Mouse (Mus musculus): ENCODE results near the gene Timm44. TPM values are rescaled to one million over a fixed set of nuclear protein-coding genes. Genes with fewer than 3 reads are reported as not detected.

Timm44 gene
- polyA plus RNA-seq, 1 experiment from 2014 or later: 75.2 TPM

GRCm38 (mm10) chr8:4237814-4238433 is 37.8 kb downstream of the Timm44 start:
- DNase-seq (ENCODE audit: low spot score) (no peak), ATAC-seq (ENCODE audit: insufficient read depth, low FRiP score, low TSS enrichment) (no peak; the same call in 1 of the 2 replicates)
- WGBS: 19% methylated on average over 15 of the region's 15 CpGs
- H3K36me3 ChIP-seq (ENCODE audit: control insufficient read depth, insufficient read depth, low read length): no peaks in the 10 kb centered on the region; the same call in 1 of the 2 replicates
- H3K4me2 ChIP-seq (ENCODE audit: low read depth): peak overlapping the region; percentile 78
- peak overlapping the region; percentile 80 for H3K27ac ChIP-seq (ENCODE audit: low read depth, low read length)
- peaks cover 13% of the 10 kb centered on the region for H3K4me1 ChIP-seq (ENCODE audit: control insufficient read depth, insufficient read depth, low read length)
- peak overlapping the region; percentile 79 for H3K4me3 ChIP-seq (ENCODE audit: low read depth, low read length)
- no peaks in the 10 kb centered on the region for H3K27me3 ChIP-seq (ENCODE audit: control insufficient read depth, insufficient read depth, low read length)
- no peaks in the 10 kb centered on the region for H3K9me3 ChIP-seq (ENCODE audit: control insufficient read depth, low read length)
- H3K9ac ChIP-seq (ENCODE audit: low read length): peak overlapping the region; percentile 75

- Histone ChIP-seq H3K4me1 (ENCODE audit: control insufficient read depth, insufficient read depth, low read length) (peaks cover 3% of the 10 kb centered on the region; the same call in 1 of the 2 replicates), H3K4me3 (ENCODE audit: low read depth, low read length) (no peak overlapping the region), H3K4me2 (ENCODE audit: low read depth) (no peak overlapping the region), H3K9ac (ENCODE audit: low read length) (no peak overlapping the region), H3K27ac (ENCODE audit: low read depth, low read length) (no peak overlapping the region), H3K36me3 (ENCODE audit: control insufficient read depth, insufficient read depth, low read length) (no peaks in the 10 kb centered on the region), H3K9me3 (ENCODE audit: control insufficient read depth, low read length) (no peaks in the 10 kb centered on the region), H3K27me3 (ENCODE audit: control insufficient read depth, insufficient read depth, low read length) (peaks cover 16% of the 10 kb centered on the region)
- ATAC-seq (ENCODE audit: insufficient read depth, low FRiP score, low TSS enrichment) (no peak), DNase-seq (ENCODE audit: low spot score) (no peak)
- 62% methylated on average over 10 of the region's 10 CpGs for WGBS
These were observed 44.9 kb downstream of the Timm44 start for GRCm38 (mm10) chr8:4230612-4231351.

GRCm38 (mm10) chr8:4229784-4230183 is 45.9 kb downstream of the Timm44 start:
- DNase-seq (ENCODE audit: low spot score) (no peak), ATAC-seq (ENCODE audit: insufficient read depth, low FRiP score, low TSS enrichment) (no peak)
- Histone ChIP-seq H3K4me3 (ENCODE audit: low read depth, low read length) (no peak overlapping the region), H3K4me1 (ENCODE audit: control insufficient read depth, insufficient read depth, low read length) (peaks cover 3% of the 10 kb centered on the region; the same call in 1 of the 2 replicates), H3K27me3 (ENCODE audit: control insufficient read depth, insufficient read depth, low read length) (peaks cover 16% of the 10 kb centered on the region), H3K9ac (ENCODE audit: low read length) (no peak overlapping the region), H3K36me3 (ENCODE audit: control insufficient read depth, insufficient read depth, low read length) (no peaks in the 10 kb centered on the region), H3K27ac (ENCODE audit: low read depth, low read length) (no peak overlapping the region), H3K4me2 (ENCODE audit: low read depth) (no peak overlapping the region), H3K9me3 (ENCODE audit: control insufficient read depth, low read length) (no peaks in the 10 kb centered on the region)
- WGBS: 79% methylated on average over 5 of the region's 5 CpGs

GRCm38 (mm10) chr8:4227919-4228318 is 47.8 kb downstream of the Timm44 start:
- H3K36me3 ChIP-seq (ENCODE audit: control insufficient read depth, insufficient read depth, low read length): no peaks in the 10 kb centered on the region
- H3K27me3 ChIP-seq (ENCODE audit: control insufficient read depth, insufficient read depth, low read length): peaks cover 16% of the 10 kb centered on the region
- H3K4me3 ChIP-seq (ENCODE audit: low read depth, low read length): no peak overlapping the region
- no peak for ATAC-seq (ENCODE audit: insufficient read depth, low FRiP score, low TSS enrichment)
- no peak overlapping the region for H3K27ac ChIP-seq (ENCODE audit: low read depth, low read length)
- no peaks in the 10 kb centered on the region for H3K9me3 ChIP-seq (ENCODE audit: control insufficient read depth, low read length)
- no peak overlapping the region for H3K4me2 ChIP-seq (ENCODE audit: low read depth)
- H3K9ac ChIP-seq (ENCODE audit: low read length): no peak overlapping the region
- 95% methylated on average over 4 of the region's 4 CpGs for WGBS
- peaks cover 3% of the 10 kb centered on the region; the same call in 1 of the 2 replicates for H3K4me1 ChIP-seq (ENCODE audit: control insufficient read depth, insufficient read depth, low read length)
- DNase-seq (ENCODE audit: low spot score): no peak

- no peak within 1 kb of the TSS for H3K27ac ChIP-seq (ENCODE audit: low read depth, low read length)
- ATAC-seq (ENCODE audit: insufficient read depth, low FRiP score, low TSS enrichment) (peak; percentile 55; the same call in 1 of the 2 replicates), DNase-seq (ENCODE audit: low spot score) (no peak)
- peaks cover 3% of the 10 kb centered on the region; the same call in 1 of the 2 replicates for H3K4me1 ChIP-seq (ENCODE audit: control insufficient read depth, insufficient read depth, low read length)
- H3K36me3 ChIP-seq (ENCODE audit: control insufficient read depth, insufficient read depth, low read length): no peaks in the 10 kb centered on the region
- no peaks in the 10 kb centered on the region for H3K9me3 ChIP-seq (ENCODE audit: control insufficient read depth, low read length)
- WGBS: 7% methylated on average over 33 of the region's 33 CpGs
- H3K27me3 ChIP-seq (ENCODE audit: control insufficient read depth, insufficient read depth, low read length): peaks cover 16% of the 10 kb centered on the region
- H3K4me3 ChIP-seq (ENCODE audit: low read depth, low read length): 0 out of 2 replicates have a peak within 1 kb of the TSS, but pooled peaks have one; percentile 1
- peak within 1 kb of the TSS; percentile 6 for H3K4me2 ChIP-seq (ENCODE audit: low read depth)
- H3K9ac ChIP-seq (ENCODE audit: low read length): no peak within 1 kb of the TSS
These were observed 48.9 kb downstream of the Timm44 start, which contains the start of gene Lrrc8e for GRCm38 (mm10) chr8:4226739-4227347. TSS of gene Lrrc8e (plus strand) at chr8:4226827.

- Histone ChIP-seq H3K27ac (ENCODE audit: low read depth, low read length) (no peak overlapping the region), H3K36me3 (ENCODE audit: control insufficient read depth, insufficient read depth, low read length) (no peaks in the 10 kb centered on the region), H3K4me2 (ENCODE audit: low read depth) (peak overlapping the region; percentile 6; the same call in 1 of the 2 replicates), H3K9me3 (ENCODE audit: control insufficient read depth, low read length) (no peaks in the 10 kb centered on the region), H3K9ac (ENCODE audit: low read length) (no peak overlapping the region), H3K4me1 (ENCODE audit: control insufficient read depth, insufficient read depth, low read length) (peaks cover 3% of the 10 kb centered on the region; the same call in 1 of the 2 replicates), H3K27me3 (ENCODE audit: control insufficient read depth, insufficient read depth, low read length) (peaks cover 16% of the 10 kb centered on the region), H3K4me3 (ENCODE audit: low read depth, low read length) (no peak overlapping the region)
- 25% methylated on average over 4 of the region's 4 CpGs for WGBS
- ATAC-seq (ENCODE audit: insufficient read depth, low FRiP score, low TSS enrichment) (no peak), DNase-seq (ENCODE audit: low spot score) (no peak)
These were observed 49.4 kb downstream of the Timm44 start for GRCm38 (mm10) chr8:4226323-4226722.

- Histone ChIP-seq H3K9me3 (ENCODE audit: control insufficient read depth, low read length) (no peaks in the 10 kb centered on the region), H3K27me3 (ENCODE audit: control insufficient read depth, insufficient read depth, low read length) (peaks cover 9% of the 10 kb centered on the region; the same call in 1 of the 2 replicates), H3K4me2 (ENCODE audit: low read depth) (no peak overlapping the region), H3K4me1 (ENCODE audit: control insufficient read depth, insufficient read depth, low read length) (peaks cover 3% of the 10 kb centered on the region), H3K9ac (ENCODE audit: low read length) (no peak overlapping the region), H3K4me3 (ENCODE audit: low read depth, low read length) (no peak overlapping the region), H3K36me3 (ENCODE audit: control insufficient read depth, insufficient read depth, low read length) (no peaks in the 10 kb centered on the region), H3K27ac (ENCODE audit: low read depth, low read length) (no peak overlapping the region)
- no peak for DNase-seq (ENCODE audit: low spot score)
- ATAC-seq (ENCODE audit: insufficient read depth, low FRiP score, low TSS enrichment): no peak
These were observed 53.7 kb downstream of the Timm44 start for GRCm38 (mm10) chr8:4222059-4222458.

GRCm38 (mm10) chr8:4219617-4220016 is 56.1 kb downstream of the Timm44 start:
- Histone ChIP-seq H3K27me3 (ENCODE audit: control insufficient read depth, insufficient read depth, low read length) (peaks cover 12% of the 10 kb centered on the region), H3K9me3 (ENCODE audit: control insufficient read depth, low read length) (no peaks in the 10 kb centered on the region), H3K4me3 (ENCODE audit: low read depth, low read length) (no peak overlapping the region), H3K4me1 (ENCODE audit: control insufficient read depth, insufficient read depth, low read length) (peaks cover 2% of the 10 kb centered on the region; the same call in 1 of the 2 replicates), H3K9ac (ENCODE audit: low read length) (no peak overlapping the region), H3K36me3 (ENCODE audit: control insufficient read depth, insufficient read depth, low read length) (no peaks in the 10 kb centered on the region), H3K4me2 (ENCODE audit: low read depth) (no peak overlapping the region), H3K27ac (ENCODE audit: low read depth, low read length) (no peak overlapping the region)
- ATAC-seq (ENCODE audit: insufficient read depth, low FRiP score, low TSS enrichment) (no peak), DNase-seq (ENCODE audit: low spot score) (no peak)
- WGBS: 83% methylated on average over 3 of the region's 3 CpGs

Data from neural tube, embryonic 11.5 days (tissue).